In genomic region chr1:39025142-39025541, GRCm38 (mm10) we compare ENCODE assay signal across 8 mouse cellular contexts.
A peak's percentile ranks its signal among the peaks of the same experiment; 100 is the strongest.
DNase-seq lines count a peak whose midpoint lies in the region; ATAC-seq lines count a peak whose summit lies in the region.

No protein-coding gene starts in this region.

- peak; percentile 61; the same call in 1 of the 2 replicates for ATAC-seq in cerebellum, adult (ENCODE audit: insufficient number of reproducible peaks, low FRiP score, low TSS enrichment)

- no peak for DNase-seq in cerebellum, postnatal 4 days (ENCODE audit: low spot score in 2 of 2)
- DNase-seq in 416B (ENCODE audit: low read depth), result peak; percentile 52
- DNase-seq in cerebellum, adult 9-11 months, result peak; percentile 40
- peak; percentile 22 for DNase-seq in lung, postnatal 25 days (ENCODE audit: low spot score)
- no peak for DNase-seq in layer of hippocampus, adult 9-11 months
- no peak for DNase-seq in left cerebral cortex, adult 11 months (ENCODE audit: low spot score)
- no peak for DNase-seq in frontal cortex, postnatal 10 days (ENCODE audit: low spot score in 2 of 2)

Comparison
In these comparisons a context has a peak if more than half of its experiments do, and no peak if none do; other contexts are left out.
1. DNase-seq: peak in 416B (single experiment), cerebellum, adult 9-11 months (single experiment) and lung, postnatal 25 days (single experiment); none in cerebellum, postnatal 4 days (0 of 2), layer of hippocampus, adult 9-11 months (single experiment), left cerebral cortex, adult 11 months (single experiment) and frontal cortex, postnatal 10 days (0 of 2).